Mouse (Mus musculus) midbrain, embryonic 12.5 days (tissue): Measurements from ENCODE around the gene Idh2. TPM values are rescaled to one million over a fixed set of nuclear protein-coding genes. Genes with fewer than 3 reads are reported as not detected.
"Not testable (repeated sequence)": the region's sequence is repeated elsewhere in the genome, so short reads cannot be mapped to it uniquely, and the experiment has no call there.

ENCODE experiments used
- ATAC-seq: fragments of 200-750 bp; cut with Nextera tagmentation; 2 replicates; pipeline ENCODE4 v1.8.0; 2017; ENCODE audit warnings: low read depth, moderate TSS enrichment, moderate library complexity; ENCODE audit not compliant: low FRiP score
- H3K27ac ChIP-seq: fragments of 300-500 bp; sonication (generic); replicated peaks from 2 replicates; pipeline ENCODE4 v1.5.1; 2016; ENCODE audit warnings: mild to moderate bottlenecking
- H3K27me3 ChIP-seq: fragments of 300-500 bp; sonication (generic); 2 replicates; pipeline ENCODE4 v1.6.1; 2016; ENCODE audit warnings: mild to moderate bottlenecking
- H3K36me3 ChIP-seq: fragments of 300-500 bp; sonication (generic); 2 replicates; pipeline ENCODE4 v1.6.1; 2016
- H3K4me1 ChIP-seq: fragments of 300-500 bp; sonication (generic); 2 replicates; pipeline ENCODE4 v1.6.1; 2016
- H3K4me2 ChIP-seq: fragments of 300-500 bp; sonication (generic); replicated peaks from 2 replicates; pipeline ENCODE4 v1.6.1; 2016; ENCODE audit warnings: mild to moderate bottlenecking, moderate library complexity
- H3K4me3 ChIP-seq: fragments of 300-500 bp; sonication (generic); 2 replicates; pipeline ENCODE4 v1.5.1; 2016; ENCODE audit warnings: mild to moderate bottlenecking
- H3K9ac ChIP-seq: fragments of 300-500 bp; sonication (generic); replicated peaks from 2 replicates; pipeline ENCODE4 v1.6.1; 2016; ENCODE audit warnings: mild to moderate bottlenecking, moderate library complexity
- H3K9me3 ChIP-seq: fragments of 300-500 bp; sonication (generic); 2 replicates; pipeline ENCODE4 v1.6.1; 2016; ENCODE audit warnings: mild to moderate bottlenecking
- WGBS: fragments of 180-500 bp; shearing (Covaris S2); methylation state at CpG from one replicate; pipeline ENCODE4 v1.1.7; 2016; 5-methylcytosine and 5-hydroxymethylcytosine counted together
- polyA plus RNA-seq: library from polyadenylated mRNA; unstranded; fragments of >200 nt; fragmentation: Nextera tagmentation; extraction: Ambion mirVana; gene quantifications from 2 replicates; pipeline ENCODE4 v1.2.1, GENCODE M21; 2016

The Idh2 gene
- polyA plus RNA-seq, 1 experiment from 2014 or later, result 347 TPM

- Histone ChIP-seq H3K9ac (no peak overlapping the region), H3K4me1 (peaks cover 50% of the 10 kb centered on the region), H3K27me3 (no peaks in the 10 kb centered on the region), H3K4me2 (no peak overlapping the region), H3K9me3 (no peaks in the 10 kb centered on the region), H3K27ac (no peak overlapping the region), H3K4me3 (no peak overlapping the region), H3K36me3 (peaks cover 4% of the 10 kb centered on the region)
- WGBS, result 94% methylated on average over 9 of the region's 9 CpGs
- no peak for ATAC-seq
These were observed 62.0 kb downstream of the Idh2 start for GRCm38 (mm10) chr7:80053147-80053546.

- WGBS, result 84% methylated on average over 11 of the region's 11 CpGs
- Histone ChIP-seq H3K4me3 (no peak overlapping the region), H3K4me1 (peaks cover 48% of the 10 kb centered on the region), H3K27ac (no peak overlapping the region), H3K4me2 (no peak overlapping the region), H3K27me3 (no peaks in the 10 kb centered on the region), H3K9me3 (no peaks in the 10 kb centered on the region), H3K9ac (no peak overlapping the region), H3K36me3 (peaks cover 4% of the 10 kb centered on the region)
- ATAC-seq, result no peak
These were observed 62.9 kb downstream of the Idh2 start for GRCm38 (mm10) chr7:80052261-80052660.

- Histone ChIP-seq H3K9ac (no peak overlapping the region), H3K4me3 (no peak overlapping the region), H3K36me3 (peaks cover 4% of the 10 kb centered on the region), H3K4me1 (peaks cover 48% of the 10 kb centered on the region), H3K27ac (no peak overlapping the region), H3K9me3 (no peaks in the 10 kb centered on the region), H3K4me2 (no peak overlapping the region), H3K27me3 (no peaks in the 10 kb centered on the region)
- WGBS, result 90% methylated on average over 6 of the region's 6 CpGs
- no peak for ATAC-seq
These were observed 63.4 kb downstream of the Idh2 start for GRCm38 (mm10) chr7:80051835-80052234.

GRCm38 (mm10) chr7:80050382-80050781 is 64.8 kb downstream of the Idh2 start:
- H3K9me3 ChIP-seq, H3K4me2 ChIP-seq, H3K4me3 ChIP-seq, ATAC-seq, H3K9ac ChIP-seq, H3K36me3 ChIP-seq, H3K27me3 ChIP-seq, H3K27ac ChIP-seq: not testable (repeated sequence)
- H3K4me1 ChIP-seq, result peaks cover 38% of the 10 kb centered on the region
- 97% methylated on average over 1 of the region's 1 CpGs for WGBS

- Histone ChIP-seq H3K9me3 (no peaks in the 10 kb centered on the region), H3K27me3 (no peaks in the 10 kb centered on the region), H3K27ac (no peak overlapping the region), H3K4me1 (peaks cover 45% of the 10 kb centered on the region), H3K9ac (no peak overlapping the region), H3K4me2 (no peak overlapping the region), H3K4me3 (no peak overlapping the region), H3K36me3 (peaks cover 4% of the 10 kb centered on the region)
- WGBS, result 68% methylated on average over 2 of the region's 2 CpGs
- no peak for ATAC-seq
These were observed 65.4 kb downstream of the Idh2 start for GRCm38 (mm10) chr7:80049746-80050145.

GRCm38 (mm10) chr7:80047041-80047440 is 68.2 kb downstream of the Idh2 start:
- no peak overlapping the region for H3K27ac ChIP-seq
- H3K9ac ChIP-seq, result no peak overlapping the region
- ATAC-seq, result no peak
- peaks cover 2% of the 10 kb centered on the region; the same call in 1 of the 2 replicates for H3K36me3 ChIP-seq
- H3K27me3 ChIP-seq, result no peaks in the 10 kb centered on the region
- 84% methylated on average over 4 of the region's 4 CpGs for WGBS
- H3K4me1 ChIP-seq, result peaks cover 47% of the 10 kb centered on the region
- H3K4me3 ChIP-seq, result no peak overlapping the region
- no peak overlapping the region for H3K4me2 ChIP-seq
- H3K9me3 ChIP-seq, result no peaks in the 10 kb centered on the region

Other genes with a start within 250 kb of the Idh2 start
- gene Ap3s2, start 194.7 kb downstream of the Idh2 start, polyA plus RNA-seq, result 55.3 and 55.5 TPM in 2 replicates
- gene Arpin, start 180.0 kb downstream of the Idh2 start, polyA plus RNA-seq, result 19.2 and 21.0 TPM in 2 replicates
- gene Zfp710, start 90.6 kb downstream of the Idh2 start, polyA plus RNA-seq, result 31.1 and 32.8 TPM in 2 replicates
- gene Sema4b, start 71.4 kb upstream of the Idh2 start, polyA plus RNA-seq, result 17.7 and 20.9 TPM in 2 replicates
- 41.3 and 42.3 TPM in 2 replicates for gene Cib1, start 117.4 kb upstream of the Idh2 start, polyA plus RNA-seq
- 4.0 and 4.6 TPM in 2 replicates for gene Gdpgp1, start 117.5 kb upstream of the Idh2 start, polyA plus RNA-seq
- 1.9 and 2.4 TPM in 2 replicates for gene Ttll13, start 131.0 kb upstream of the Idh2 start, polyA plus RNA-seq
- gene Ngrn, start 145.8 kb upstream of the Idh2 start, polyA plus RNA-seq, result 56.7 and 57.5 TPM in 2 replicates
- 18.5 and 21.4 TPM in 2 replicates for gene Vps33b, start 154.3 kb upstream of the Idh2 start, polyA plus RNA-seq
- gene Prc1, start 179.1 kb upstream of the Idh2 start, polyA plus RNA-seq, result 175 and 180 TPM in 2 replicates
- 14.2 and 16.2 TPM in 2 replicates for gene Rccd1, start 209.1 kb upstream of the Idh2 start, polyA plus RNA-seq
- 51.4 and 54.9 TPM in 2 replicates for gene Unc45a, start 225.6 kb upstream of the Idh2 start, polyA plus RNA-seq
- 24.3 and 24.8 TPM in 2 replicates for gene Hddc3, start 227.7 kb upstream of the Idh2 start, polyA plus RNA-seq